ENCODE assay signal across 21 mouse cellular contexts in the genomic region with DNA sequence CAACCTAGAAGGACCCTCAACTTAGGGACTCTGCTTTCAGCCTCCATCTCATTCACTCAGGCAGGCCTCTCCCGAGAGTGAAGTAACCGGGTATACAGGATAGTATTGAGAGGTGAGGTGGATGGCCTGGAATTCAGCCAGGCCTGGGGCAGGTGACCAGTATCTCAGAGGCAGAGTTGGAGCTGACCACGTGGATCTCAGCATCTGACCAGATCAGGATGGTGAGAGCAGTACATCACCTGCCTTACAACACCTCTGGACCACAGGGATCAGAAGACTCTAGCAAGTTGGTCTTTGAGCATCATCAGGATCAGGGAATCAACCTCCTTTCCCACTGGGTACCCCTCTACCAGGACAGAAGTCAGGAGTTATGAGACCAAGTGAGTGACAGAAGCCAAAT. TPM values are rescaled to one million over a fixed set of nuclear protein-coding genes. Genes with fewer than 3 reads are reported as not detected.
DNase-seq lines count a peak whose midpoint lies in the region; ATAC-seq and TF ChIP-seq lines count a peak whose summit lies in the region.
"Had no signal": no experiment of that assay in that cellular context is flagged by ENCODE, and none has a peak within 500 bp of the region (broad histone marks: within the 10 kb centered on the region; RNA-seq: fewer than 3 reads in every experiment).

No protein-coding gene starts in this region.

- no peak overlapping the region for H3K4me3 ChIP-seq in heart, embryonic 12.5 days
- no peak overlapping the region for H3K4me3 ChIP-seq in lung, embryonic 14.5 days (ENCODE audit: low read depth, low read length)
- H3K4me3 ChIP-seq in stomach, embryonic 16.5 days (replicated peaks; ENCODE audit: low read length) = no peak overlapping the region
- H3K4me3 ChIP-seq: hindbrain, embryonic 13.5 days; left cerebral cortex, adult 2 months; liver, embryonic 13.5 days; midbrain, embryonic 13.5 days; neural tube, embryonic 12.5 days had no signal

- H3K27me3 ChIP-seq in heart, embryonic 12.5 days (replicated peaks) = no peaks in the 10 kb centered on the region
- no peaks in the 10 kb centered on the region for H3K27me3 ChIP-seq in lung, embryonic 14.5 days (ENCODE audit: insufficient read depth, low read length)
- H3K27me3 ChIP-seq in stomach, embryonic 16.5 days (ENCODE audit: control insufficient read depth, insufficient read depth, low read length) = no peaks in the 10 kb centered on the region
- H3K27me3 ChIP-seq: hindbrain, embryonic 13.5 days; liver, embryonic 13.5 days; midbrain, embryonic 13.5 days; Patski had no signal

- TF ChIP-seq CTCF in lung, embryonic 14.5 days (IDR thresholded peaks at IDR 0.05; ENCODE audit: low read depth) = no peak

- no peaks in the 10 kb centered on the region for H3K9me3 ChIP-seq in heart, embryonic 12.5 days (replicated peaks)
- H3K9me3 ChIP-seq in lung, embryonic 14.5 days (ENCODE audit: low read depth, low read length) = no peaks in the 10 kb centered on the region
- H3K9me3 ChIP-seq in stomach, embryonic 16.5 days (replicated peaks; ENCODE audit: control insufficient read depth, low read length) = no peaks in the 10 kb centered on the region
- H3K9me3 ChIP-seq: hindbrain, embryonic 13.5 days; liver, embryonic 13.5 days; midbrain, embryonic 13.5 days; neural tube, embryonic 12.5 days had no signal

- peaks cover 21% of the 10 kb centered on the region for H3K4me1 ChIP-seq in heart, embryonic 12.5 days (replicated peaks)
- H3K4me1 ChIP-seq in lung, embryonic 14.5 days (ENCODE audit: insufficient read depth) = peaks cover 13% of the 10 kb centered on the region
- H3K4me1 ChIP-seq in stomach, embryonic 16.5 days (ENCODE audit: control insufficient read depth, insufficient read depth, low read length) = peaks cover 21% of the 10 kb centered on the region

- H3K27ac ChIP-seq in heart, embryonic 12.5 days (ENCODE audit: poor library complexity, severe bottlenecking) = peak overlapping the region; percentile 44
- peak overlapping the region; percentile 38; the same call in 1 of the 2 replicates for H3K27ac ChIP-seq in lung, embryonic 14.5 days (ENCODE audit: low read depth)
- peak overlapping the region; percentile 89 for H3K27ac ChIP-seq in stomach, embryonic 16.5 days (ENCODE audit: low read length)
- H3K27ac ChIP-seq: hindbrain, embryonic 13.5 days; left cerebral cortex, adult 2 months; liver, embryonic 13.5 days; midbrain, embryonic 13.5 days; neural tube, embryonic 12.5 days had no signal

- 58% methylated on average over 3 of the region's 3 CpGs for whole genome bisulfite sequencing in heart, embryonic 12.5 days
- WGBS in lung, embryonic 14.5 days = 40% methylated on average over 3 of the region's 3 CpGs
- WGBS in stomach, embryonic 16.5 days = 51% methylated on average over 3 of the region's 3 CpGs

- peak; percentile 18 for DNase-seq in cerebellum, adult 11-12 months
- no peak for DNase-seq in cerebellum, postnatal 36 days
- DNase-seq in heart, adult 8-10 months (ENCODE audit: low spot score) = no peak
- DNase-seq in lung, embryonic 14.5 days = no peak
- no peak for DNase-seq in lung, adult 18-20 months
- DNase-seq in spleen, adult 18-20 months = no peak
- DNase-seq: adrenal gland, adult 8-10 months; gastrocnemius, postnatal 36 days; kidney, adult 9 months; kidney, postnatal 25 days; layer of hippocampus, adult 9-11 months; left cerebral cortex, postnatal 4 days; liver, embryonic 13.5 days had no signal

- H3K9ac ChIP-seq in heart, embryonic 12.5 days = 0 out of 2 replicates have a peak overlapping the region, but pooled peaks have one; percentile 20
- H3K9ac ChIP-seq in lung, embryonic 14.5 days = no peak overlapping the region
- H3K9ac ChIP-seq in stomach, embryonic 16.5 days (ENCODE audit: low read length) = peak overlapping the region; percentile 48; the same call in 1 of the 2 replicates
- H3K9ac ChIP-seq: hindbrain, embryonic 13.5 days; liver, embryonic 13.5 days; midbrain, embryonic 13.5 days; neural tube, embryonic 12.5 days had no signal

- ATAC-seq in heart, embryonic 12.5 days (ENCODE audit: insufficient number of reproducible peaks, low FRiP score) = no peak
- ATAC-seq in lung, embryonic 14.5 days (ENCODE audit: insufficient read depth) = no peak
- ATAC-seq in stomach, embryonic 16.5 days (ENCODE audit: insufficient read depth, low FRiP score) = no peak
- ATAC-seq: inflammation-experienced regulatory T-cells, adult 6 months; midbrain, embryonic 13.5 days; Patski had no signal

- no peak overlapping the region for H3K4me2 ChIP-seq in heart, embryonic 12.5 days
- H3K4me2 ChIP-seq in lung, embryonic 14.5 days = no peak overlapping the region
- 0 out of 2 replicates have a peak overlapping the region, but pooled peaks have one; percentile 11 for H3K4me2 ChIP-seq in stomach, embryonic 16.5 days (ENCODE audit: low read depth, low read length)
- H3K4me2 ChIP-seq: hindbrain, embryonic 13.5 days; liver, embryonic 13.5 days; midbrain, embryonic 13.5 days had no signal

- H3K36me3 ChIP-seq in heart, embryonic 12.5 days = no peaks in the 10 kb centered on the region
- H3K36me3 ChIP-seq in lung, embryonic 14.5 days (ENCODE audit: insufficient read depth) = no peaks in the 10 kb centered on the region
- no peaks in the 10 kb centered on the region for H3K36me3 ChIP-seq in stomach, embryonic 16.5 days (ENCODE audit: control insufficient read depth, insufficient read depth, low read length)
- H3K36me3 ChIP-seq: hindbrain, embryonic 13.5 days; liver, embryonic 13.5 days; midbrain, embryonic 13.5 days; neural tube, embryonic 12.5 days had no signal

RNA-seq across cellular contexts. Expression of a gene that starts 35.5 kb away (rescaled TPM):
- 295 and 302 TPM in 2 replicates for polyA plus RNA-seq in heart, embryonic 12.5 days (2016; fragmentation: Nextera tagmentation; extraction: Ambion mirVana)
- 100 to 1,000 TPM; 393 to 413 (median 400) TPM for total RNA-seq in heart, adult 8-10 months (2022)
- polyA plus RNA-seq in lung, embryonic 14.5 days (2014; fragmentation: Nextera tagmentation; extraction: Ambion mirVana) = 213 and 215 TPM in 2 replicates
- polyA plus RNA-seq in stomach, embryonic 16.5 days (2015; fragmentation: Nextera tagmentation; extraction: Ambion mirVana) = 358 and 361 TPM in 2 replicates

Comparison
In these comparisons a context has a peak if more than half of its experiments do, and no peak if none do; other contexts are left out.
1. H3K27ac ChIP-seq: peak in every context shown above with its lines; median percentile 89 in stomach, embryonic 16.5 days; 44 in heart, embryonic 12.5 days; 38 in lung, embryonic 14.5 days.